Mouse (Mus musculus) liver, adult 2 months (tissue): ENCODE data around the gene H2-M10.5.

ENCODE experiments used
- CTCF ChIP-seq: fragments of 200-500 bp; IDR thresholded peaks from 2 replicates; pipeline ENCODE4 v1.5.1; 2011; ENCODE audit warnings: low read depth, low read length, control low read depth
- POLR2A ChIP-seq: fragments of 200-500 bp; IDR thresholded peaks from 2 replicates; pipeline ENCODE4 v1.6.1; 2011; ENCODE audit warnings: low read length, control low read depth; ENCODE audit not compliant: insufficient read depth; ENCODE audit errors: extremely low read depth

DNA sequence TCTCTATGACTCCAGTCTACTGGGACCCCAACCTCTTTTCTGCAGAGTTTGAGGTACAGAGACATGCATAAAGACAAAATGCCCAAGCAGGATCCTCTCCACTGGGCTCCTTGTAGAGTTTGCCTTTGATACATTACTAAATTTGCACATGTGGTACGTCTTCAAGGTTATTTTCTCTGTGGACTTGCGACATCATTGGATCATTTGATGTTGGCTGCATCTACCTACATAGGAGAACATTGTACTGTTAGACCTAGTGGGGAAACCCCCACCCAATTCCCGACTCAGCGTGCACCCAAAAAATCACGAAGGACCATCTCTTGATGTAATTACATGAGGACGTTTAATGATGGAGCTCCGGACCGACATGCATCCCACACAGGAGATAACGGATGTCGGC, 26.8 kb downstream of the H2-M10.5 start:
- TF ChIP-seq CTCF, result no peak
- no peak for TF ChIP-seq POLR2A
